Mouse (Mus musculus) lung, adult 10 weeks (tissue): ENCODE data around the gene Pgbd5. TPM values are rescaled to one million over a fixed set of nuclear protein-coding genes. Genes with fewer than 3 reads are reported as not detected.

Experiments used
- polyA plus RNA-seq: library from polyadenylated mRNA; stranded (reverse); fragments of 350-450 nt; fragmentation: Illumina TruSeq; extraction: RNeasy Lipid Tissue Mini Kit (QIAGEN cat#74804); gene quantifications from one replicate; pipeline ENCODE4 v1.2.3, GENCODE M21; 2014; ENCODE audit warnings: low read depth, low replicate concordance; ENCODE audit not compliant: insufficient read depth

The Pgbd5 gene
- 0.10 TPM for polyA plus RNA-seq

DNA sequence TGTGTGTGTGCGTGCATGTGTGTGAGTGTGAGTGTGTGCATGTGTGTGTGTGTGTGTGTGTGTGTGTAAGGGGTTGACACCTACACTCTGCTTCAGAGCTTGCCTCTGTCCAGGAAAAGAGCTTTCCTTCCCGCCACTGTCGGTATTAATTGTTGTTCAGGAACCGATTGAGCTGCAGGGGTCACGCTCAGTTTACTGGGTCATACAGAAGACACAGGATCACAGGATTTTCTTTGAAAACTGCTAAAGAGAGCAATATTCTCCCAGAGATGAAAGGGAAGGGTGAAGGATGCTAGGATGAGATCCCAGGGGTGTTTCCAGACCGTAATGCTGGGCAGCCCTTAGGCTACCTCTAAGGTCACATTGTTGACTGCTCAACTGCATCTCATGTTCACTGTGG lies at the start of gene Pgbd5:
Gene Pgbd5 (minus strand): TSS at position 101 of the 400 bp plus-strand sequence.

Other genes starting within 250 kb of the Pgbd5 start
- gene Galnt2, start 208.3 kb downstream of the Pgbd5 start, polyA plus RNA-seq = 21.1 TPM
- gene Cog2, start 81.1 kb upstream of the Pgbd5 start, polyA plus RNA-seq = 11.0 TPM
- 4.7 TPM for gene Agt, start 130.0 kb upstream of the Pgbd5 start, polyA plus RNA-seq
- not detected for gene Capn9, start 136.5 kb upstream of the Pgbd5 start, polyA plus RNA-seq
- gene 2310022B05Rik, start 223.7 kb upstream of the Pgbd5 start, polyA plus RNA-seq = 28.9 TPM